Mouse (Mus musculus): Measurements from ENCODE around the gene Gpr87.
"Not testable (repeated sequence)": the region's sequence is repeated elsewhere in the genome, so short reads cannot be mapped to it uniquely, and the experiment has no call there.

The Gpr87 gene

GRCm38 (mm10) chr3:59187336-59187735 lies 7.6 kb downstream of the Gpr87 start:
- DNase-seq (ENCODE audit: low spot score) = no peak

GRCm38 (mm10) chr3:59185662-59186061 lies 9.2 kb downstream of the Gpr87 start:
- no peak for DNase-seq (ENCODE audit: low spot score)

- no peak for DNase-seq (ENCODE audit: low spot score)
These were observed 12.8 kb downstream of the Gpr87 start for GRCm38 (mm10) chr3:59182129-59182528.

GRCm38 (mm10) chr3:59181134-59181533 lies 13.8 kb downstream of the Gpr87 start:
- DNase-seq (ENCODE audit: low spot score) = no peak

- DNase-seq (ENCODE audit: low spot score) = no peak
These were observed 18.0 kb downstream of the Gpr87 start for GRCm38 (mm10) chr3:59176871-59177270.

GRCm38 (mm10) chr3:59175234-59175633 lies 19.7 kb downstream of the Gpr87 start:
- DNase-seq (ENCODE audit: low spot score) = peak; percentile 7

- DNase-seq (ENCODE audit: low spot score) = no peak
These were observed 20.3 kb downstream of the Gpr87 start for GRCm38 (mm10) chr3:59174426-59175154.

- no peak for DNase-seq (ENCODE audit: low spot score)
These were observed 24.8 kb downstream of the Gpr87 start for GRCm38 (mm10) chr3:59169921-59170627.

- no peak for DNase-seq (ENCODE audit: low spot score)
These were observed 25.7 kb downstream of the Gpr87 start for GRCm38 (mm10) chr3:59169215-59169614.

- no peak for DNase-seq (ENCODE audit: low spot score)
These were observed 26.4 kb downstream of the Gpr87 start for GRCm38 (mm10) chr3:59168476-59168875.

GRCm38 (mm10) chr3:59167417-59168054 lies 27.4 kb downstream of the Gpr87 start:
- DNase-seq (ENCODE audit: low spot score) = no peak

GRCm38 (mm10) chr3:59160465-59160864 lies 34.4 kb downstream of the Gpr87 start:
- no peak for DNase-seq (ENCODE audit: low spot score)

- DNase-seq (ENCODE audit: low spot score) = no peak
These were observed 37.9 kb downstream of the Gpr87 start for GRCm38 (mm10) chr3:59157048-59157447.

- no peak for DNase-seq (ENCODE audit: low spot score)
These were observed 39.5 kb downstream of the Gpr87 start for GRCm38 (mm10) chr3:59155404-59155803.

- no peak for DNase-seq (ENCODE audit: low spot score)
These were observed 40.0 kb downstream of the Gpr87 start for GRCm38 (mm10) chr3:59154888-59155287.

- no peak for DNase-seq (ENCODE audit: low spot score)
These were observed 41.5 kb downstream of the Gpr87 start, which contains the start of gene P2ry14 for GRCm38 (mm10) chr3:59153424-59153823. Gene P2ry14 (minus strand): TSS chr3:59153618.

GRCm38 (mm10) chr3:59150624-59151023 lies 44.3 kb downstream of the Gpr87 start:
- no peak for DNase-seq (ENCODE audit: low spot score)

- no peak for DNase-seq (ENCODE audit: low spot score)
These were observed 45.3 kb downstream of the Gpr87 start for GRCm38 (mm10) chr3:59149646-59150045.

- no peak for DNase-seq (ENCODE audit: low spot score)
These were observed 49.7 kb downstream of the Gpr87 start for GRCm38 (mm10) chr3:59145194-59145593.

- DNase-seq (ENCODE audit: low spot score) = no peak
These were observed 53.2 kb downstream of the Gpr87 start for GRCm38 (mm10) chr3:59141507-59142305.

- not testable (repeated sequence) for DNase-seq (ENCODE audit: low spot score)
These were observed 54.0 kb downstream of the Gpr87 start for GRCm38 (mm10) chr3:59140941-59141340.

GRCm38 (mm10) chr3:59140115-59140514 lies 54.8 kb downstream of the Gpr87 start:
- DNase-seq (ENCODE audit: low spot score) = no peak
